Mouse (Mus musculus): ENCODE measurements around the gene Dmbx1. TPM values are rescaled to one million over a fixed set of nuclear protein-coding genes. Genes with fewer than 3 reads are reported as not detected.

Dmbx1 gene
- polyA plus RNA-seq, 1 experiment = 0.02 TPM

- Histone ChIP-seq H3K27me3 (ENCODE audit: control insufficient read depth, insufficient read depth, insufficient read length) (peaks cover 43% of the 10 kb centered on the region), H3K36me3 (ENCODE audit: control insufficient read depth, insufficient read depth) (no peaks in the 10 kb centered on the region), H3K4me3 (ENCODE audit: insufficient read depth, poor library complexity, severe bottlenecking) (no peak overlapping the region), H3K79me2 (ENCODE audit: control insufficient read depth, insufficient read depth) (no peaks in the 10 kb centered on the region), H3ac (ENCODE audit: control insufficient read depth, insufficient read length, low read depth) (no peak overlapping the region), H3K79me3 (ENCODE audit: low read depth) (no peaks in the 10 kb centered on the region)
- TF ChIP-seq USF1 (IDR thresholded peaks at IDR 0.05; ENCODE audit: low read depth) = no peak
- no peak for TF ChIP-seq CEBPB (IDR thresholded peaks at IDR 0.05; ENCODE audit: low read depth)
- no peak for TF ChIP-seq CTCF (IDR thresholded peaks at IDR 0.05; ENCODE audit: control insufficient read depth, insufficient read depth, insufficient read length)
- no peak for TF ChIP-seq MYOD1 (IDR thresholded peaks at IDR 0.05; ENCODE audit: control insufficient read depth, insufficient read length, low read depth)
- no peak for TF ChIP-seq MAX (IDR thresholded peaks at IDR 0.05)
- TF ChIP-seq FOSL1 (IDR thresholded peaks at IDR 0.05; ENCODE audit: insufficient read depth, low read length, poor library complexity, severe bottlenecking) = no peak
- TF ChIP-seq MYOG (IDR thresholded peaks at IDR 0.05; ENCODE audit: control insufficient read depth, extremely low read depth, insufficient read length) = no peak
These were observed 24.0 kb upstream of the Dmbx1 start for GRCm38 (mm10) chr4:115963751-115964150.

GRCm38 (mm10) chr4:115962671-115963412, 23.1 kb upstream of the Dmbx1 start:
- Histone ChIP-seq H3K36me3 (ENCODE audit: control insufficient read depth, insufficient read depth) (no peaks in the 10 kb centered on the region), H3K27me3 (ENCODE audit: control insufficient read depth, insufficient read depth, insufficient read length) (peaks cover 36% of the 10 kb centered on the region), H3K79me2 (ENCODE audit: control insufficient read depth, insufficient read depth) (no peaks in the 10 kb centered on the region), H3K4me3 (ENCODE audit: insufficient read depth, poor library complexity, severe bottlenecking) (no peak overlapping the region), H3K79me3 (ENCODE audit: low read depth) (no peaks in the 10 kb centered on the region), H3ac (ENCODE audit: control insufficient read depth, insufficient read length, low read depth) (peak overlapping the region; percentile 44)
- no peak for TF ChIP-seq MYOD1 (IDR thresholded peaks at IDR 0.05; ENCODE audit: control insufficient read depth, insufficient read length, low read depth)
- TF ChIP-seq USF1 (IDR thresholded peaks at IDR 0.05; ENCODE audit: low read depth) = no peak
- no peak for TF ChIP-seq MAX (IDR thresholded peaks at IDR 0.05)
- TF ChIP-seq CTCF (IDR thresholded peaks at IDR 0.05; ENCODE audit: control insufficient read depth, insufficient read depth, insufficient read length) = no peak

GRCm38 (mm10) chr4:115961991-115962390, 22.3 kb upstream of the Dmbx1 start:
- H3ac ChIP-seq (ENCODE audit: control insufficient read depth, insufficient read length, low read depth) = no peak overlapping the region
- no peaks in the 10 kb centered on the region for H3K79me3 ChIP-seq (ENCODE audit: low read depth)
- no peaks in the 10 kb centered on the region for H3K79me2 ChIP-seq (ENCODE audit: control insufficient read depth, insufficient read depth)
- H3K4me3 ChIP-seq (ENCODE audit: insufficient read depth, poor library complexity, severe bottlenecking) = no peak overlapping the region
- no peaks in the 10 kb centered on the region for H3K36me3 ChIP-seq (ENCODE audit: control insufficient read depth, insufficient read depth)
- peaks cover 33% of the 10 kb centered on the region for H3K27me3 ChIP-seq (ENCODE audit: control insufficient read depth, insufficient read depth, insufficient read length)
- TF ChIP-seq USF1 (IDR thresholded peaks at IDR 0.05; ENCODE audit: low read depth) (no peak), CEBPB (IDR thresholded peaks at IDR 0.05; ENCODE audit: low read depth) (no peak), CTCF (IDR thresholded peaks at IDR 0.05; ENCODE audit: control insufficient read depth, insufficient read depth, insufficient read length) (no peak), MAX (IDR thresholded peaks at IDR 0.05) (no peak), MYOD1 (IDR thresholded peaks at IDR 0.05; ENCODE audit: control insufficient read depth, insufficient read length, low read depth) (no peak), FOSL1 (IDR thresholded peaks at IDR 0.05; ENCODE audit: insufficient read depth, low read length, poor library complexity, severe bottlenecking) (no peak), MYOG (IDR thresholded peaks at IDR 0.05; ENCODE audit: control insufficient read depth, extremely low read depth, insufficient read length) (no peak)

- Histone ChIP-seq H3ac (ENCODE audit: control insufficient read depth, insufficient read length, low read depth) (no peak overlapping the region), H3K27me3 (ENCODE audit: control insufficient read depth, insufficient read depth, insufficient read length) (peaks cover 39% of the 10 kb centered on the region), H3K79me3 (ENCODE audit: low read depth) (no peaks in the 10 kb centered on the region), H3K4me3 (ENCODE audit: insufficient read depth, poor library complexity, severe bottlenecking) (no peak overlapping the region), H3K36me3 (ENCODE audit: control insufficient read depth, insufficient read depth) (no peaks in the 10 kb centered on the region), H3K79me2 (ENCODE audit: control insufficient read depth, insufficient read depth) (no peaks in the 10 kb centered on the region)
- TF ChIP-seq CEBPB (IDR thresholded peaks at IDR 0.05; ENCODE audit: low read depth) (no peak), MYOD1 (IDR thresholded peaks at IDR 0.05; ENCODE audit: control insufficient read depth, insufficient read length, low read depth) (no peak), USF1 (IDR thresholded peaks at IDR 0.05; ENCODE audit: low read depth) (no peak), MAX (IDR thresholded peaks at IDR 0.05) (no peak), CTCF (IDR thresholded peaks at IDR 0.05; ENCODE audit: control insufficient read depth, insufficient read depth, insufficient read length) (no peak), FOSL1 (IDR thresholded peaks at IDR 0.05; ENCODE audit: insufficient read depth, low read length, poor library complexity, severe bottlenecking) (no peak), MYOG (IDR thresholded peaks at IDR 0.05; ENCODE audit: control insufficient read depth, extremely low read depth, insufficient read length) (no peak)
These were observed 19.8 kb upstream of the Dmbx1 start for GRCm38 (mm10) chr4:115959546-115959945.

GRCm38 (mm10) chr4:115955494-115955775, 15.7 kb upstream of the Dmbx1 start:
- no peaks in the 10 kb centered on the region for H3K79me2 ChIP-seq (ENCODE audit: control insufficient read depth, insufficient read depth)
- H3K27me3 ChIP-seq (ENCODE audit: control insufficient read depth, insufficient read depth, insufficient read length) = peaks cover 47% of the 10 kb centered on the region

More at GRCm38 (mm10) chr4:115955494-115955775, 15.7 kb upstream of the Dmbx1 start:
- TF ChIP-seq MAX (IDR thresholded peaks at IDR 0.05) = no peak
- no peak for TF ChIP-seq USF1 (IDR thresholded peaks at IDR 0.05; ENCODE audit: low read depth)
- no peak for TF ChIP-seq CEBPB (IDR thresholded peaks at IDR 0.05; ENCODE audit: low read depth)
- TF ChIP-seq MYOD1 (IDR thresholded peaks at IDR 0.05; ENCODE audit: control insufficient read depth, insufficient read length, low read depth) = no peak
- no peak for TF ChIP-seq MYOG (IDR thresholded peaks at IDR 0.05; ENCODE audit: control insufficient read depth, extremely low read depth, insufficient read length)
- no peak for TF ChIP-seq CTCF (IDR thresholded peaks at IDR 0.05; ENCODE audit: control insufficient read depth, insufficient read depth, insufficient read length)
- TF ChIP-seq FOSL1 (IDR thresholded peaks at IDR 0.05; ENCODE audit: insufficient read depth, low read length, poor library complexity, severe bottlenecking) = no peak
- H3ac ChIP-seq (ENCODE audit: control insufficient read depth, insufficient read length, low read depth) = no peak overlapping the region
- H3K4me3 ChIP-seq (ENCODE audit: insufficient read depth, poor library complexity, severe bottlenecking) = no peak overlapping the region
- no peaks in the 10 kb centered on the region for H3K36me3 ChIP-seq (ENCODE audit: control insufficient read depth, insufficient read depth)
- H3K79me3 ChIP-seq (ENCODE audit: low read depth) = no peaks in the 10 kb centered on the region

Measured in C2C12 (cell line).